Mouse (Mus musculus) hindbrain, embryonic 14.5 days (tissue): ENCODE measurements around the gene Mief1. TPM values are rescaled to one million over a fixed set of nuclear protein-coding genes. Genes with fewer than 3 reads are reported as not detected.

Source experiments
- polyA plus RNA-seq: library from polyadenylated mRNA; unstranded; fragments of >200 nt; fragmentation: Nextera tagmentation; extraction: Ambion mirVana; gene quantifications from 2 replicates; pipeline ENCODE4 v1.2.1, GENCODE M21; 2014

Mief1 gene
- polyA plus RNA-seq, 1 experiment from 2014 or later = 38.6 TPM

Other genes with a start within 250 kb of the Mief1 start
- 7.3 and 7.5 TPM in 2 replicates for gene Pdgfb, start 219.0 kb upstream of the Mief1 start, polyA plus RNA-seq
- 37.0 and 38.7 TPM in 2 replicates for gene Syngr1, start 142.7 kb upstream of the Mief1 start, polyA plus RNA-seq
- gene Rpl3, start 142.2 kb upstream of the Mief1 start, polyA plus RNA-seq = 685 and 734 TPM in 2 replicates
- 32.2 and 36.1 TPM in 2 replicates for gene Tab1, start 100.9 kb upstream of the Mief1 start, polyA plus RNA-seq
- 22.3 and 24.5 TPM in 2 replicates for gene Mgat3, start 60.3 kb upstream of the Mief1 start, polyA plus RNA-seq
- gene AC140267.1, start 1.8 kb downstream of the Mief1 start, polyA plus RNA-seq = not detected in 2 replicates
- 102 and 115 TPM in 2 replicates for gene Atf4, start 21.2 kb downstream of the Mief1 start, polyA plus RNA-seq
- gene Rps19bp1, start 30.3 kb downstream of the Mief1 start, polyA plus RNA-seq = 75.0 and 83.7 TPM in 2 replicates
- gene Cacna1i, start 53.2 kb downstream of the Mief1 start, polyA plus RNA-seq = 0.80 and 0.86 TPM in 2 replicates